Mouse (Mus musculus): ENCODE measurements around the gene Dusp8. TPM values are rescaled to one million over a fixed set of nuclear protein-coding genes. Genes with fewer than 3 reads are reported as not detected.
A peak's percentile ranks its signal among the peaks of the same experiment; 100 is the strongest.

Gene Dusp8
- polyA plus RNA-seq, 1 experiment from 2014 or later, result 0.88 TPM

DNA sequence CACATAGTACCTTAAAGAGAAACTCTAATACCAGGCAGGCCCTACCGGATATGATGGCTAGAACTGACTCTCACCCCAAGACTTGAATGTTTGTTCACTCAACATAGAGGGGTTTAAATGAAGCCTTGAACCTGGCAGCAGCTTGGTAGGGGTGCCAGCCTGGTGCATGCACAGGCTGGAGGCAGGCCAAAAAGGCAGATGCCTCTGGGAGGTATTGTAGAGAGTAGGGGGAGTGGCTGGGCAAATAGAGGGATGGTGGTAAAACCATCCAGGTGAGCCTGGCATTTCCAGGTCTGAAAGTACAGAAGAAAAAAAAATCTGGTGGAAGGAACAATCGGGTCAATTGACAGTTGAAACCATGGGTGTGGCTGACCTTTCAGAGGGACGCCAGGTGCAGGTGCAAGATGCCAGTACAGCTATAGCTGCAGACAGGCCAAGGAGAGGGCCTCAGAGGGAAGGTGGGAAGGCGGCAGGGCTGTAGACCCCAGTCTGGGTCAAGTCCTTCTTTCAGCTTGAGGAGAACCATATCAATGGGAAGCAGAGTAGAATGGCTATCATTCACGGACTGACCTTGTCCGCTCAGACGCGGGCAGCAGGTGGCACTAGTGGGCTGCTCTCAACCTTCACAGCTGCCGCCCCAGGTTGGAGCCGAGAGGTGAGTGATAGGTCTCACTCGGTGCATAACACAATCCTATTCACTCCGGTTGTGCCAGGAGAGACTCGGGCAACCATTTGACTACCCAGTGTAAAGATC lies 25.0 kb downstream of the Dusp8 start:
- no peak for ATAC-seq (ENCODE audit: insufficient number of reproducible peaks, insufficient read depth, low FRiP score, low TSS enrichment, low read depth)

DNA sequence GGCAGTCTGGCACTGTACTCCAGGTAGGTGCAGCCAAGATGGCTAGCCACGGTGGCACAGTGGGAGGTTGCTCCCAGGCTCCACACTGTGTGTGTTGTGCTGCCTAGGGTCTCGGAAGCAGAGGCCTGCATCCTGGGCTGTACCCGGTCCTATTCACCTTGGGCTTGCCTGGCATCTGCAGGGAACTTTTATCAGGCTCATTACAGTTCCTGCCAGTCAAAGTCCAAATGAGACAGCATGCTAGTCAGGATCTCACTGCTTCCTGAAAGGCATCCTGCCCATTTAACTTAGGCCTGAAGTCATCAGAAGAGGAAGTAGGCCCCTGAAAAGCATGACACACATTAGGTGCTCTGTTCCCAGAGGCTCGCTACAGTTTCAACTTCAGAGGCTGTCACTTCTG lies 27.2 kb downstream of the Dusp8 start:
- no peaks in the 10 kb centered on the region for H3K4me1 ChIP-seq (replicated peaks)
- no peak overlapping the region for H3K4me2 ChIP-seq
- H3K9me3 ChIP-seq, result no peaks in the 10 kb centered on the region
- H3K27me3 ChIP-seq, result peaks cover 29% of the 10 kb centered on the region
- WGBS, result 66% methylated on average over 4 of the region's 4 CpGs
- no peaks in the 10 kb centered on the region for H3K36me3 ChIP-seq
- H3K27ac ChIP-seq, result no peak overlapping the region
- H3K4me3 ChIP-seq (replicated peaks), result no peak overlapping the region
- no peak overlapping the region for H3K9ac ChIP-seq (replicated peaks)
- no peak for ATAC-seq (ENCODE audit: insufficient number of reproducible peaks, insufficient read depth, low FRiP score, low TSS enrichment, low read depth)

More for the DNA sequence above, 25.0 kb downstream of the Dusp8 start:
- Histone ChIP-seq H3K27ac (no peak overlapping the region), H3K27me3 (peaks cover 45% of the 10 kb centered on the region), H3K4me3 (replicated peaks) (no peak overlapping the region), H3K36me3 (no peaks in the 10 kb centered on the region), H3K4me1 (replicated peaks) (no peaks in the 10 kb centered on the region), H3K4me2 (peak overlapping the region; percentile 33), H3K9ac (replicated peaks) (no peak overlapping the region), H3K9me3 (no peaks in the 10 kb centered on the region)
- 16% methylated on average over 13 of the region's 13 CpGs for WGBS

DNA sequence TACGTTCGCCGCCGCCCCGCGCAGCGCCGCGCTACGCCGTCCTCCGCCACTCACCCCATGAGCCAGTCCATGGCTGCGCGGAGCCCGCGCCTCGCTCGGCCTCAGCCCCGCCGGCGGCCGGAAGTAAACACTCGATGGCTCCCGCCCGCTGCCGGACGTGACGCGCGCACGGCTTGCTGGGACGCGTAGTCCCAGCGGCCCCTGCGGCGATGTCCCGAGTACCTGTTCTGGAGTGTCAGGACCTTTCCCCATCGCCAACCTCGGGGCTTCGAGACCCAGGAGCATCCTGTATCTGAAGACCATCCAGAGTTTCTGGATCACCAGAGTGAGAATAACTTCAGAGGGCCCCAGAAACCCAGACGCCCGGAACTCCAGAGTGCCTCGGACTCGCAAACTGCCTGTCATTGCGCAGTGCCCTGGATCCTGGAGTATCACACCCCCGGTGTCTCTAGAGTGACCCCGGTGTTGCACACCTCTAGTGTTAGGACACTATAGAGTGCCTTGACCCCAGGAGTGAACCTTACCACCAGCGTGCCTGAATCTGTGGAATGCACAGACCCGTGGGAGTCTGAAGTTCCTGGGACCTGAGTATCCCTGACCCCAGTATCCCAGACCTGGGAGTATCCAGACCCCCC lies 34.6 kb downstream of the Dusp8 start, which contains the start of gene Mob2:
Gene Mob2, minus strand, starts transcription at position 135 of the 635 bp plus-strand sequence.
- no peaks in the 10 kb centered on the region for H3K27me3 ChIP-seq
- under 1% methylated on average over 49 of the region's 49 CpGs for WGBS
- H3K27ac ChIP-seq, result peak within 1 kb of the TSS; percentile 73

DNA sequence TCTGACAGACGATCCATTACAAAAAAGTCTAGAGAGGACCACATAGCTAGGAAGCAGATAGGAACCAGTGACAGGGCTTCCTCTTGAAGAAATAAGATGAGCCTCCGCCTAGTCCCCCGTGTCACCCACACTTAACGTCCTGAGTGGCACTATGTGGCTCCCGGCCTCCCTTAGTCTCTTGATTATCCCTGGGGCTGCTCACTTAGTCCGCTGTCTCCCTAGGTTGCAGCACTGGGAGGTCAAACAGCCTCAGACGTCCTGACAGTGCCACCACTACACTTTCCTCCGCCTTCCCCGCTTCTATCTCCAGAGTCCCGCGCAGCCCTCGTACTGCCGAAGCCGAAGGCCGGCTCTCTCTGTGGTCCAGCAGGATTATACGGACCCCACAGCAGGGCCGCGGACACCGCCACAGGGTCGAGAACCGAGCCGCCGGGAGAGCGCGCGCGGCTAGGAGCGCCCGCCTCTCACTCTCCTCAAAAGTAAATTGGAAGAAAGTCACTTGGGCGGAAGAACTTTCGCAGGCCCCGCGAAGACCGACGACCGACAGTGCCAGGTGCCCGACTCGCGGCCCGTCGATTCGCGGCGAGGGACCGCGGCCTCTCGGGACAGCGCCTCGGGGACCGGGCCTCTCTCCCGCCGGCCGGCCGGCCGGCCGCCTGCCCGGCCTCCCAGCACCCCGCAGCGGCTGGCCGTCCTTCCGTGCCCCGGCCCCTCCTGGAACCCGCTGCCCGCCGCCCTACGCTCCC lies 35.3 kb downstream of the Dusp8 start:
- Histone ChIP-seq H3K27ac (peak overlapping the region; percentile 73), H3K4me2 (peak overlapping the region; percentile 94), H3K4me1 (replicated peaks) (peaks cover 22% of the 10 kb centered on the region), H3K4me3 (replicated peaks) (peak overlapping the region; percentile 93), H3K27me3 (no peaks in the 10 kb centered on the region), H3K9ac (replicated peaks) (peak overlapping the region; percentile 93), H3K36me3 (peaks cover 14% of the 10 kb centered on the region; the same call in 1 of the 2 replicates), H3K9me3 (no peaks in the 10 kb centered on the region)
- WGBS, result 1% methylated on average over 66 of the region's 66 CpGs
- no peak for ATAC-seq (ENCODE audit: insufficient number of reproducible peaks, insufficient read depth, low FRiP score, low TSS enrichment, low read depth)

More for the DNA sequence above, 34.6 kb downstream of the Dusp8 start, which contains the start of gene Mob2:
- Histone ChIP-seq H3K4me1 (replicated peaks) (peaks cover 22% of the 10 kb centered on the region), H3K4me3 (replicated peaks) (peak within 1 kb of the TSS; percentile 93), H3K4me2 (peak within 1 kb of the TSS; percentile 94), H3K9me3 (no peaks in the 10 kb centered on the region), H3K9ac (replicated peaks) (peak within 1 kb of the TSS; percentile 93), H3K36me3 (peaks cover 11% of the 10 kb centered on the region; the same call in 1 of the 2 replicates)
- peak; percentile 86 for ATAC-seq (ENCODE audit: insufficient number of reproducible peaks, insufficient read depth, low FRiP score, low TSS enrichment, low read depth)

- no peaks in the 10 kb centered on the region for H3K27me3 ChIP-seq
- no peak overlapping the region for H3K9ac ChIP-seq (replicated peaks)
- no peak for ATAC-seq (ENCODE audit: insufficient number of reproducible peaks, insufficient read depth, low FRiP score, low TSS enrichment, low read depth)
- peaks cover 21% of the 10 kb centered on the region; the same call in 1 of the 2 replicates for H3K36me3 ChIP-seq
- H3K4me3 ChIP-seq (replicated peaks), result no peak overlapping the region
- H3K27ac ChIP-seq, result no peak overlapping the region
- 73% methylated on average over 2 of the region's 2 CpGs for WGBS
- H3K4me1 ChIP-seq (replicated peaks), result peaks cover 22% of the 10 kb centered on the region
- peak overlapping the region; percentile 94; the same call in 1 of the 2 replicates for H3K4me2 ChIP-seq
- H3K9me3 ChIP-seq, result no peaks in the 10 kb centered on the region
These were observed 36.6 kb downstream of the Dusp8 start for GRCm38 (mm10) chr7:142059024-142059423.

GRCm38 (mm10) chr7:142057121-142057520 lies 38.5 kb downstream of the Dusp8 start:
- no peak for ATAC-seq (ENCODE audit: insufficient number of reproducible peaks, insufficient read depth, low FRiP score, low TSS enrichment, low read depth)
- WGBS, result 95% methylated on average over 1 of the region's 1 CpGs

DNA sequence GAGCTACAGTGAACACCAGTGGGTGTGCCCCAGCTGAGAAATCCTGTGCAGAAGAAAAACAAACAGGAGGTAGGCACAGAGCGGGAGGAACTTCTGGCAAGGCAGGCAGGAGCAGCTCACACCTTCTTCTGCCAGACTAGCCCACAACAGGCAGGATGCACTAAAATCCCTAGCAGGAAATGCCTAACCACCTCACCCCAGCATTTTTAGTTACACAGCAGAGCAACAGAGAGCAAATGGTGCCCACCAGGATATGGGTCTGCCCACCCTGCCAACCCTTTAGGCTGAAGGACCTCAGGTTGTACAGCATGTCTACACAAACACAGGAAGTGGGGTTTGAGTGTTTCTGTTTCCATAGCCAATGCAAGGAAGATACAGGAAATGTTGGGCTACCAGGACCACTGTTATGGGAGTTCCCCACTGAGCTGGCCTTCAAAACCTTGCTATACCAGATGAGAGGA lies 39.0 kb downstream of the Dusp8 start:
- no peaks in the 10 kb centered on the region for H3K27me3 ChIP-seq
- H3K27ac ChIP-seq, result no peak overlapping the region
- no peak for ATAC-seq (ENCODE audit: insufficient number of reproducible peaks, insufficient read depth, low FRiP score, low TSS enrichment, low read depth)
- H3K9me3 ChIP-seq, result no peaks in the 10 kb centered on the region
- WGBS, result 82% methylated on average over 1 of the region's 1 CpGs
- no peak overlapping the region for H3K4me3 ChIP-seq (replicated peaks)
- peaks cover 21% of the 10 kb centered on the region for H3K4me1 ChIP-seq (replicated peaks)
- peaks cover 23% of the 10 kb centered on the region; the same call in 1 of the 2 replicates for H3K36me3 ChIP-seq
- no peak overlapping the region for H3K4me2 ChIP-seq
- no peak overlapping the region; the same call in 1 of the 2 replicates for H3K9ac ChIP-seq (replicated peaks)

More at GRCm38 (mm10) chr7:142057121-142057520, 38.5 kb downstream of the Dusp8 start:
- no peak overlapping the region for H3K9ac ChIP-seq (replicated peaks)
- H3K27ac ChIP-seq, result no peak overlapping the region
- H3K9me3 ChIP-seq, result no peaks in the 10 kb centered on the region
- H3K27me3 ChIP-seq, result no peaks in the 10 kb centered on the region
- H3K4me3 ChIP-seq (replicated peaks), result no peak overlapping the region
- no peak overlapping the region for H3K4me2 ChIP-seq
- H3K4me1 ChIP-seq (replicated peaks), result peaks cover 22% of the 10 kb centered on the region
- peaks cover 23% of the 10 kb centered on the region; the same call in 1 of the 2 replicates for H3K36me3 ChIP-seq

DNA sequence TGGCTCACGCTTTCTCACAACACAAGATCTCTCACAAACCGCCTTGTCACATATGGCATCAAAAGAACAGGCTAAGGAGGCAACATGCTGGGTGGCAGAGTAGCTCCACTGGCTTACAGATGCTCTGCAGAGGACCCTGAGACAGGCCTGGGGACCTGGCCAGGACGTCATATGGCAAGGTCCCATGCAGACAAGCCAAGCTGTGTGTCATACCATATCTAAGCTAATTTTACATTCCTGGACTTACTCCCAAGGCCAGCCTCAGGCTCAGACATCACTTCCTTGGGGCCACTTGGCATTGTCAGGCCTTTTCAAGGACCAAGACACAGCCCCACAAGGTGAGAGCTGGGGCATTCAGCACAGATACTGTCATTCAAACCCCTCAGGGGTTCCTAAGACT lies 40.2 kb downstream of the Dusp8 start:
- H3K9me3 ChIP-seq, result no peaks in the 10 kb centered on the region
- H3K9ac ChIP-seq (replicated peaks), result no peak overlapping the region
- peaks cover 26% of the 10 kb centered on the region; the same call in 1 of the 2 replicates for H3K36me3 ChIP-seq
- no peak overlapping the region for H3K4me3 ChIP-seq (replicated peaks)
- H3K4me2 ChIP-seq, result no peak overlapping the region
- no peak for ATAC-seq (ENCODE audit: insufficient number of reproducible peaks, insufficient read depth, low FRiP score, low TSS enrichment, low read depth)
- no peaks in the 10 kb centered on the region for H3K27me3 ChIP-seq
- 85% methylated on average over 3 of the region's 3 CpGs for WGBS
- H3K4me1 ChIP-seq (replicated peaks), result peaks cover 16% of the 10 kb centered on the region
- H3K27ac ChIP-seq, result no peak overlapping the region

- peaks cover 31% of the 10 kb centered on the region for H3K36me3 ChIP-seq
- ATAC-seq (ENCODE audit: insufficient number of reproducible peaks, insufficient read depth, low FRiP score, low TSS enrichment, low read depth), result no peak
These were observed 45.1 kb downstream of the Dusp8 start for GRCm38 (mm10) chr7:142050536-142050935.

GRCm38 (mm10) chr7:142045932-142046331 lies 49.7 kb downstream of the Dusp8 start:
- 44% methylated on average over 1 of the region's 1 CpGs for WGBS
- ATAC-seq (ENCODE audit: insufficient number of reproducible peaks, insufficient read depth, low FRiP score, low TSS enrichment, low read depth), result no peak
- H3K9me3 ChIP-seq, result no peaks in the 10 kb centered on the region
- H3K27me3 ChIP-seq, result no peaks in the 10 kb centered on the region
- H3K27ac ChIP-seq, result no peak overlapping the region
- H3K9ac ChIP-seq (replicated peaks), result no peak overlapping the region
- no peak overlapping the region for H3K4me3 ChIP-seq (replicated peaks)
- no peaks in the 10 kb centered on the region for H3K4me1 ChIP-seq (replicated peaks)
- peaks cover 17% of the 10 kb centered on the region for H3K36me3 ChIP-seq
- H3K4me2 ChIP-seq, result no peak overlapping the region

More at GRCm38 (mm10) chr7:142050536-142050935, 45.1 kb downstream of the Dusp8 start:
- no peaks in the 10 kb centered on the region for H3K4me1 ChIP-seq (replicated peaks)
- no peaks in the 10 kb centered on the region for H3K9me3 ChIP-seq
- H3K9ac ChIP-seq (replicated peaks), result no peak overlapping the region
- no peaks in the 10 kb centered on the region for H3K27me3 ChIP-seq
- H3K4me2 ChIP-seq, result no peak overlapping the region
- H3K27ac ChIP-seq, result no peak overlapping the region
- H3K4me3 ChIP-seq (replicated peaks), result no peak overlapping the region

DNA sequence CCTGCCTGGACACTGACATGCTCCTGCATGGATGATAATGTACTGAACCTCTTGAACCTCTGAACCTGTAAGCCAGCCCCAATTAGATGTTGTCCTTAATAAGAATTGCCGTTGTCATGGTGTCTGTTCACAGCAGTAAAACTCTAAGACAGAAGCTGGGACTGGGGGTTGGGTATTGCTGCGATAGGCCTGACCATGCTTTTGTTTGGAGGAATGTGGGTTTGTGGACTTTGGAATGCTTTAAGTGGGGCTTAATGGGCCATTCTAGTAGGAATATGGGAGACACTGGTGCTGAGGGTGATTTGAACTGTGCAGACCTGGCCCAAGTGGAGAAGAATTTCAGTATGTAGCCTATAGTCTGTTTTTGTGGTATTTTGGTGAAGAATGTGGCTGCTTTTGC lies 50.3 kb downstream of the Dusp8 start:
- no peak overlapping the region for H3K4me3 ChIP-seq (replicated peaks)
- ATAC-seq (ENCODE audit: insufficient number of reproducible peaks, insufficient read depth, low FRiP score, low TSS enrichment, low read depth), result no peak
- H3K27me3 ChIP-seq, result no peaks in the 10 kb centered on the region
- no peak overlapping the region for H3K27ac ChIP-seq
- H3K4me1 ChIP-seq (replicated peaks), result no peaks in the 10 kb centered on the region
- 56% methylated on average over 2 of the region's 2 CpGs for WGBS
- H3K9me3 ChIP-seq, result no peaks in the 10 kb centered on the region
- H3K36me3 ChIP-seq, result peaks cover 17% of the 10 kb centered on the region
- H3K9ac ChIP-seq (replicated peaks), result no peak overlapping the region
- H3K4me2 ChIP-seq, result no peak overlapping the region

Data from limb, embryonic 12.5 days (tissue).